Mouse (Mus musculus) CH12.LX (cell line): ENCODE results near the gene Polr3gl. TPM values are rescaled to one million over a fixed set of nuclear protein-coding genes. Genes with fewer than 3 reads are reported as not detected.

Experiments
- DNase-seq: peaks from one replicate; pipeline ENCODE4 v3.0.0-alpha.2; 2013; ENCODE audit errors: extremely low read depth
- H3K27ac ChIP-seq: 2 replicates; pipeline ENCODE4 v1.5.1; 2012; ENCODE audit warnings: low read depth, mild to moderate bottlenecking, control low read depth, moderate library complexity; ENCODE audit not compliant: insufficient read depth
- H3K27me3 ChIP-seq: replicated peaks from 2 replicates; pipeline ENCODE3; 2012; ENCODE audit warnings: inconsistent platforms
- H3K36me3 ChIP-seq, 2 experiments: replicated peaks in 1 of 2; 2 replicates each; pipeline versions ENCODE3 to v1.6.1; 2012; ENCODE audit warnings: inconsistent platforms in 1 of 2, low read length in 1 of 2, mild to moderate bottlenecking in 1 of 2, mixed read lengths in 1 of 2, moderate library complexity in 1 of 2; ENCODE audit not compliant: control insufficient read depth in 1 of 2, insufficient read depth in 1 of 2
- H3K4me1 ChIP-seq, 2 experiments: 2 replicates each; pipeline ENCODE4 v1.6.1; 2012; ENCODE audit warnings: inconsistent platforms in 1 of 2, moderate library complexity in 1 of 2; ENCODE audit not compliant: insufficient read depth in 2 of 2, control insufficient read depth in 1 of 2
- H3K4me2 ChIP-seq: 2 replicates; pipeline ENCODE4 v1.6.1; 2012; ENCODE audit warnings: low read depth, mild to moderate bottlenecking, control low read depth; ENCODE audit not compliant: poor library complexity, insufficient read depth, severe bottlenecking
- H3K4me3 ChIP-seq, 3 experiments: fragments of 150-350 bp in 1 of 3; sonication (generic) in 1 of 3; replicated peaks in 1 of 3; 2 replicates each; pipeline versions ENCODE3 to v1.5.1; 2011 to 2012; ENCODE audit warnings: low read depth in 2 of 3, low read length in 2 of 3, mild to moderate bottlenecking in 2 of 3, moderate library complexity in 2 of 3, control low read depth in 1 of 3, improper control_type of control experiment in 1 of 3, inconsistent platforms in 1 of 3, mixed read lengths in 1 of 3; ENCODE audit not compliant: poor library complexity in 1 of 3
- H3K79me2 ChIP-seq: replicated peaks from 2 replicates; pipeline ENCODE4 v1.6.1; 2012; ENCODE audit warnings: mild to moderate bottlenecking, moderate library complexity; ENCODE audit not compliant: control insufficient read depth, poor library complexity, insufficient read depth, severe bottlenecking; ENCODE audit errors: extremely low read depth
- H3K9ac ChIP-seq: 2 replicates; pipeline ENCODE4 v1.6.1; 2012; ENCODE audit warnings: low read depth, mild to moderate bottlenecking, control low read depth, moderate library complexity; ENCODE audit not compliant: insufficient read depth
- H3K9me3 ChIP-seq: replicated peaks from 2 replicates; pipeline ENCODE3; 2012; ENCODE audit warnings: low read length, inconsistent platforms, mixed read lengths
- CTCF ChIP-seq, 2 experiments: IDR thresholded peaks in 1 of 2; conservative IDR thresholded peaks in 1 of 2; 2 replicates each; pipeline ENCODE4 v1.5.1; 2011 to 2012; ENCODE audit warnings: low read depth in 2 of 2, low read length in 2 of 2, improper control_type of control experiment in 1 of 2, inconsistent platforms in 1 of 2, mild to moderate bottlenecking in 1 of 2, moderate library complexity in 1 of 2
- E2F4 ChIP-seq: IDR thresholded peaks from 2 replicates; pipeline ENCODE4 v1.6.1; 2011; ENCODE audit warnings: low read depth, low read length, improper control_type of control experiment; ENCODE audit not compliant: insufficient replicate concordance
- EP300 ChIP-seq: IDR thresholded peaks from 2 replicates; pipeline ENCODE4 v1.6.1; 2011; ENCODE audit warnings: low read length, improper control_type of control experiment
- MAFK ChIP-seq: IDR thresholded peaks from 2 replicates; pipeline ENCODE4 v1.6.1; 2011; ENCODE audit warnings: low read length, improper control_type of control experiment; ENCODE audit not compliant: insufficient replicate concordance
- MEF2A ChIP-seq: IDR thresholded peaks from 2 replicates; pipeline ENCODE4 v1.6.1; 2014; ENCODE audit warnings: low read depth, mild to moderate bottlenecking, inconsistent platforms, low read length, improper control_type of control experiment, borderline replicate concordance
- NELFE ChIP-seq: IDR thresholded peaks from 2 replicates; pipeline ENCODE4 v1.6.1; 2011; ENCODE audit warnings: low read depth, low read length, improper control_type of control experiment
- RAD21 ChIP-seq: IDR thresholded peaks from 2 replicates; pipeline ENCODE4 v1.6.1; 2011; ENCODE audit warnings: low read depth, mild to moderate bottlenecking, low read length, improper control_type of control experiment, moderate library complexity
- RCOR1 ChIP-seq: conservative IDR thresholded peaks from 2 replicates; pipeline ENCODE4 v1.6.1; 2012; ENCODE audit warnings: low read depth, mild to moderate bottlenecking, inconsistent platforms, low read length, improper control_type of control experiment
- TCF12 ChIP-seq: IDR thresholded peaks from 2 replicates; pipeline ENCODE4 v1.6.1; 2014; ENCODE audit warnings: low read depth, mild to moderate bottlenecking, inconsistent platforms, low read length, improper control_type of control experiment
- USF1 ChIP-seq: IDR thresholded peaks from 2 replicates; pipeline ENCODE4 v1.6.1; 2014; ENCODE audit warnings: low read depth, mild to moderate bottlenecking, inconsistent platforms, low read length, improper control_type of control experiment
- dilution Hi-C: fragments of 300-500 bp; cut with MboI; formaldehyde crosslinking; loops from 2 replicates; pipeline ENCODE4 v1.14.3; 2020; ENCODE audit warnings: low sequenced_read_pairs; ENCODE audit not compliant: extremely low pct_unique_long_range_greater_than_20kb, extremely low pct_ligation_motif_present
- in situ Hi-C: fragments of 300-500 bp; cut with MboI; formaldehyde crosslinking; loops from 3 replicates; pipeline ENCODE4 v1.14.3; 2019; ENCODE audit warnings: low sequenced_read_pairs, low pct_ligation_motif_present, low pct_unique_long_range_greater_than_20kb, mixed read lengths
- polyA plus RNA-seq: library from polyadenylated mRNA; unstranded; fragments of >175 nt; gene quantifications from 2 replicates; pipeline ENCODE4 v1.2.1, GENCODE M21; 2012; ENCODE audit warnings: low read depth; ENCODE audit not compliant: insufficient read length
- total RNA-seq, 2 experiments: library from RNA; depleted of rRNA; stranded (reverse); fragments of 300-350 nt in 1 of 2; fragments of >200 nt in 1 of 2; gene quantifications; 2 replicates each; pipeline ENCODE4 v1.2.3; 2012 to 2014

The Polr3gl gene
- total and polyA plus RNA-seq, 3 experiments = 13.7 to 18.8 (median 15.7) TPM

GRCm38 (mm10) chr3:96534300-96534699 is 59.7 kb downstream of the Polr3gl start:
- no peak for DNase-seq
- H3K79me2 ChIP-seq = no peaks in the 10 kb centered on the region
- dilution Hi-C loops = no loop called here
- H3K27me3 ChIP-seq = peaks cover 22% of the 10 kb centered on the region
- 0 out of 4 replicates have a peak, but pooled peaks cover 0 to 2% of the 10 kb centered on the region in 2 experiments for H3K4me1 ChIP-seq
- H3K9me3 ChIP-seq = no peaks in the 10 kb centered on the region
- H3K4me2 ChIP-seq = no peak overlapping the region
- H3K4me3 ChIP-seq = no peak overlapping the region
- H3K36me3 ChIP-seq = no peaks in the 10 kb centered on the region
- H3K27ac ChIP-seq = no peak overlapping the region
- peak in 1 of 2 experiments; percentile 41; a peak in 2 of 4 replicates for TF ChIP-seq CTCF (conservative IDR thresholded peaks at IDR 0.05 in 1 of 2, IDR thresholded peaks at IDR 0.05 in 1 of 2; ENCODE audit: low read depth in 2 of 2, low read length in 2 of 2)
- no peak for TF ChIP-seq TCF12
- no peak overlapping the region for H3K9ac ChIP-seq
- in situ Hi-C loops = loop anchor here (10.0 to 25.0 kb wide), 2 partner anchors 129 to 247 kb away; partner anchors contain the start of gene Fcgr1

DNA sequence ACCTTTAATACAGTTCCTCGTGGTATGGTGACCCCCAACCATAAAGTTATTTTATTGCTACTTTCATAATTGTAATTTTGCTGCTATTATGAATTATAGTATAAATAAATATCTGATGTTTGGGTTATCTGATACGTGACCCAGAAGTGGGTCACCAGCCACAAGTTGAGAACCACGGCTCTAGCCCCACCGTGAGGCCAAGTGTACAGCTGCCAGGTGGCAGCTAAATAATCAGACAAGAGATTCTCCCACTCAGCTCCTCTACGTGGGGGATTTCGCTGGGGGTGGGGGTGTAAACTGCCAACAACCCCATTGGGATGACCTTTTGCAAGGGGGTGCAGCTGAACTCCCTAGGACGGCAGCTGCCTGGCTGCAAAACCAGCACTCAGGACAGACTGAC is 61.9 kb downstream of the Polr3gl start:
- Histone ChIP-seq H3K4me2 (no peak overlapping the region), H3K9me3 (peaks cover under 1% of the 10 kb centered on the region), H3K27ac (no peak overlapping the region), H3K79me2 (no peaks in the 10 kb centered on the region), H3K27me3 (peaks cover 33% of the 10 kb centered on the region), H3K4me1 (peaks cover 2 to 20% of the 10 kb centered on the region in 2 experiments; a peak in 2 of 4 replicates), H3K4me3 (no peak overlapping the region), H3K9ac (no peak overlapping the region), H3K36me3 (no peaks in the 10 kb centered on the region)
- no peak for DNase-seq
- in situ Hi-C loops = loop anchor here (10.0 to 25.0 kb wide), 2 partner anchors 127 to 245 kb away; partner anchors contain the start of gene Fcgr1
- TF ChIP-seq CTCF (conservative IDR thresholded peaks at IDR 0.05 in 1 of 2, IDR thresholded peaks at IDR 0.05 in 1 of 2; ENCODE audit: low read depth in 2 of 2, low read length in 2 of 2) = peak in 1 of 2 experiments; percentile 54; a peak in 2 of 4 replicates
- TF ChIP-seq USF1 = no peak
- peak; percentile 50 for TF ChIP-seq RAD21
- dilution Hi-C loops = no loop called here

GRCm38 (mm10) chr3:96528506-96528905 is 65.5 kb downstream of the Polr3gl start:
- Histone ChIP-seq H3K27ac (no peak overlapping the region), H3K79me2 (no peaks in the 10 kb centered on the region), H3K4me1 (peaks cover 2 to 20% of the 10 kb centered on the region in 2 experiments; a peak in 2 of 4 replicates), H3K4me2 (0 out of 2 replicates have a peak overlapping the region, but pooled peaks have one; percentile 24), H3K27me3 (peaks cover 52% of the 10 kb centered on the region), H3K9ac (no peak overlapping the region), H3K36me3 (no peaks in the 10 kb centered on the region), H3K9me3 (peaks cover 4% of the 10 kb centered on the region), H3K4me3 (no peak overlapping the region)
- TF ChIP-seq RCOR1 (no peak), NELFE (no peak), MEF2A (0 out of 2 replicates have a peak, but pooled peaks have one; percentile 31), MAFK (no peak), E2F4 (no peak), EP300 (no peak)
- DNase-seq = peak; percentile 74
- in situ Hi-C loops = loop anchor here (25.0 kb wide), 1 partner anchor 241 kb away; the partner anchor contains the start of gene Fcgr1
- dilution Hi-C loops = no loop called here

Other genes with a start within 250 kb of the Polr3gl start
- 0.13 TPM in 1 of 2 replicates, not detected in the other for gene BC107364, start 141.9 kb downstream of the Polr3gl start, total RNA-seq (2012; rRNA removed)
- not detected in 2 replicates for gene BC107364, start 141.9 kb downstream of the Polr3gl start, total RNA-seq (2014; rRNA removed)
- not detected in 2 replicates for gene BC107364, start 141.9 kb downstream of the Polr3gl start, polyA plus RNA-seq
- not detected in 2 replicates for gene Hfe2, start 69.0 kb downstream of the Polr3gl start, total RNA-seq (2012; rRNA removed)
- not detected in 2 replicates for gene Hfe2, start 69.0 kb downstream of the Polr3gl start, total RNA-seq (2014; rRNA removed)
- gene Hfe2, start 69.0 kb downstream of the Polr3gl start, polyA plus RNA-seq = not detected in 2 replicates
- 52.5 and 76.7 TPM in 2 replicates for gene Txnip, start 36.2 kb downstream of the Polr3gl start, total RNA-seq (2012; rRNA removed)
- gene Txnip, start 36.2 kb downstream of the Polr3gl start, total RNA-seq (2014; rRNA removed) = 184 and 220 TPM in 2 replicates
- 39.2 and 41.8 TPM in 2 replicates for gene Txnip, start 36.2 kb downstream of the Polr3gl start, polyA plus RNA-seq
- gene Gm16253, start 17.2 kb downstream of the Polr3gl start, total RNA-seq (2012; rRNA removed) = 0.38 and 0.72 TPM in 2 replicates
- gene Gm16253, start 17.2 kb downstream of the Polr3gl start, total RNA-seq (2014; rRNA removed) = not detected in 2 replicates
- gene Gm16253, start 17.2 kb downstream of the Polr3gl start, polyA plus RNA-seq = 0.46 TPM in 1 of 2 replicates, not detected in the other
- 0.04 TPM in 2 replicates for gene Ankrd34a, start 2.5 kb upstream of the Polr3gl start, total RNA-seq (2012; rRNA removed)
- gene Ankrd34a, start 2.5 kb upstream of the Polr3gl start, total RNA-seq (2014; rRNA removed) = not detected in 2 replicates
- 0.11 TPM in 1 of 2 replicates, not detected in the other for gene Ankrd34a, start 2.5 kb upstream of the Polr3gl start, polyA plus RNA-seq
- 2.9 and 4.5 TPM in 2 replicates for gene Lix1l, start 7.0 kb upstream of the Polr3gl start, total RNA-seq (2012; rRNA removed)
- 3.7 and 4.6 TPM in 2 replicates for gene Lix1l, start 7.0 kb upstream of the Polr3gl start, total RNA-seq (2014; rRNA removed)
- gene Lix1l, start 7.0 kb upstream of the Polr3gl start, polyA plus RNA-seq = 4.0 and 4.7 TPM in 2 replicates
- 80.3 and 114 TPM in 2 replicates for gene Rbm8a, start 35.8 kb upstream of the Polr3gl start, total RNA-seq (2012; rRNA removed)
- 50.2 and 59.7 TPM in 2 replicates for gene Rbm8a, start 35.8 kb upstream of the Polr3gl start, total RNA-seq (2014; rRNA removed)
- gene Rbm8a, start 35.8 kb upstream of the Polr3gl start, polyA plus RNA-seq = 187 and 377 TPM in 2 replicates
- gene Pex11b, start 41.2 kb upstream of the Polr3gl start, total RNA-seq (2012; rRNA removed) = 23.4 and 23.9 TPM in 2 replicates
- 26.3 and 33.1 TPM in 2 replicates for gene Pex11b, start 41.2 kb upstream of the Polr3gl start, total RNA-seq (2014; rRNA removed)
- gene Pex11b, start 41.2 kb upstream of the Polr3gl start, polyA plus RNA-seq = 23.2 and 27.9 TPM in 2 replicates
- gene Gm42957, start 41.3 kb upstream of the Polr3gl start, total RNA-seq (2012; rRNA removed) = 0.08 and 0.13 TPM in 2 replicates
- not detected in 2 replicates for gene Gm42957, start 41.3 kb upstream of the Polr3gl start, total RNA-seq (2014; rRNA removed)
- 0.11 TPM in 1 of 2 replicates, not detected in the other for gene Gm42957, start 41.3 kb upstream of the Polr3gl start, polyA plus RNA-seq
- gene Itga10, start 51.4 kb upstream of the Polr3gl start, total RNA-seq (2012; rRNA removed) = 0.80 and 1.2 TPM in 2 replicates
- gene Itga10, start 51.4 kb upstream of the Polr3gl start, total RNA-seq (2014; rRNA removed) = 0.36 and 0.46 TPM in 2 replicates
- gene Itga10, start 51.4 kb upstream of the Polr3gl start, polyA plus RNA-seq = 1.0 and 1.2 TPM in 2 replicates
- 6.5 and 11.2 TPM in 2 replicates for gene Ankrd35, start 76.0 kb upstream of the Polr3gl start, total RNA-seq (2012; rRNA removed)
- 0.51 and 0.78 TPM in 2 replicates for gene Ankrd35, start 76.0 kb upstream of the Polr3gl start, total RNA-seq (2014; rRNA removed)
- 1.9 and 2.5 TPM in 2 replicates for gene Ankrd35, start 76.0 kb upstream of the Polr3gl start, polyA plus RNA-seq
- gene Pias3, start 102.2 kb upstream of the Polr3gl start, total RNA-seq (2012; rRNA removed) = 10.2 and 13.1 TPM in 2 replicates
- 5.9 and 6.3 TPM in 2 replicates for gene Pias3, start 102.2 kb upstream of the Polr3gl start, total RNA-seq (2014; rRNA removed)
- gene Pias3, start 102.2 kb upstream of the Polr3gl start, polyA plus RNA-seq = 20.2 and 21.4 TPM in 2 replicates
- 0.84 and 1.0 TPM in 2 replicates for gene Nudt17, start 114.4 kb upstream of the Polr3gl start, total RNA-seq (2012; rRNA removed)
- 0.21 and 0.39 TPM in 2 replicates for gene Nudt17, start 114.4 kb upstream of the Polr3gl start, total RNA-seq (2014; rRNA removed)
- 1.1 and 1.9 TPM in 2 replicates for gene Nudt17, start 114.4 kb upstream of the Polr3gl start, polyA plus RNA-seq
- 31.6 and 34.5 TPM in 2 replicates for gene Polr3c, start 133.4 kb upstream of the Polr3gl start, total RNA-seq (2012; rRNA removed)
- gene Polr3c, start 133.4 kb upstream of the Polr3gl start, total RNA-seq (2014; rRNA removed) = 14.6 and 18.1 TPM in 2 replicates
- gene Polr3c, start 133.4 kb upstream of the Polr3gl start, polyA plus RNA-seq = 78.3 and 79.5 TPM in 2 replicates
- 25.8 and 28.5 TPM in 2 replicates for gene Rnf115, start 133.5 kb upstream of the Polr3gl start, total RNA-seq (2012; rRNA removed)
- 79.3 and 83.5 TPM in 2 replicates for gene Rnf115, start 133.5 kb upstream of the Polr3gl start, total RNA-seq (2014; rRNA removed)
- 61.1 and 64.7 TPM in 2 replicates for gene Rnf115, start 133.5 kb upstream of the Polr3gl start, polyA plus RNA-seq
- 0.13 TPM in 2 replicates for gene Pdzk1, start 235.1 kb upstream of the Polr3gl start, total RNA-seq (2012; rRNA removed)
- not detected in 2 replicates for gene Pdzk1, start 235.1 kb upstream of the Polr3gl start, total RNA-seq (2014; rRNA removed)
- gene Pdzk1, start 235.1 kb upstream of the Polr3gl start, polyA plus RNA-seq = 0.11 TPM in 1 of 2 replicates, not detected in the other
- not detected in 2 replicates for gene Cd160, start 235.2 kb upstream of the Polr3gl start, total RNA-seq (2012; rRNA removed)
- not detected in 2 replicates for gene Cd160, start 235.2 kb upstream of the Polr3gl start, total RNA-seq (2014; rRNA removed)
- gene Cd160, start 235.2 kb upstream of the Polr3gl start, polyA plus RNA-seq = 0.15 TPM in 1 of 2 replicates, not detected in the other